Mouse (Mus musculus) adrenal gland, postnatal 4 days (tissue): ENCODE measurements at regions not wholly inside any gene's neighbourhood (a gene's known extent, or its start where the extent isn't known, plus 50 kb on each side); places are given as distances from the start of the nearest gene placed in this dataset.

ENCODE experiments used
- DNase-seq, 2 experiments: peaks; one replicate each; pipeline ENCODE4 v3.0.0; 2021 to 2022; ENCODE audit warnings: low spot score in 2 of 2, mixed read lengths in 2 of 2

- DNase-seq = no peak
Measured at GRCm38 (mm10) chr6:49989585-49990521, 120.2 kb upstream of the Mpp6 start.

- DNase-seq = no peak
Measured at GRCm38 (mm10) chr6:49990522-49990858, 119.6 kb upstream of the Mpp6 start.

- DNase-seq = no peak
Measured at GRCm38 (mm10) chr6:49999365-49999764, 110.7 kb upstream of the Mpp6 start.

- DNase-seq = no peak
Measured at GRCm38 (mm10) chr6:50008074-50008473, 102.0 kb upstream of the Mpp6 start.

GRCm38 (mm10) chr6:50008869-50009268, 101.2 kb upstream of the Mpp6 start:
- no peak for DNase-seq

GRCm38 (mm10) chr6:50009339-50009738, 100.7 kb upstream of the Mpp6 start:
- no peak for DNase-seq

GRCm38 (mm10) chr6:50009856-50010255, 100.2 kb upstream of the Mpp6 start:
- DNase-seq = no peak

GRCm38 (mm10) chr6:50011071-50011470, 99.0 kb upstream of the Mpp6 start:
- DNase-seq = no peak

- no peak for DNase-seq
Measured at GRCm38 (mm10) chr6:50011746-50012453, 98.1 kb upstream of the Mpp6 start.

- DNase-seq = no peak
Measured at GRCm38 (mm10) chr6:50013067-50013466, 97.0 kb upstream of the Mpp6 start.

- DNase-seq = no peak
Measured at GRCm38 (mm10) chr6:50013842-50014241, 96.2 kb upstream of the Mpp6 start.

GRCm38 (mm10) chr6:50027981-50028380, 82.1 kb upstream of the Mpp6 start:
- DNase-seq = no peak

- no peak for DNase-seq
Measured at GRCm38 (mm10) chr6:50029895-50030515, 80.0 kb upstream of the Mpp6 start.

GRCm38 (mm10) chr6:50031356-50031755, 78.7 kb upstream of the Mpp6 start:
- DNase-seq = no peak

- no peak for DNase-seq
Measured at GRCm38 (mm10) chr6:50032894-50033595, 77.0 kb upstream of the Mpp6 start.

GRCm38 (mm10) chr6:50037614-50038013, 72.4 kb upstream of the Mpp6 start:
- DNase-seq = no peak

GRCm38 (mm10) chr6:50038369-50038768, 71.7 kb upstream of the Mpp6 start:
- DNase-seq = no peak

- no peak for DNase-seq
Measured at GRCm38 (mm10) chr6:50041044-50041443, 69.0 kb upstream of the Mpp6 start.

GRCm38 (mm10) chr6:50042127-50042526, 67.9 kb upstream of the Mpp6 start:
- no peak for DNase-seq

GRCm38 (mm10) chr6:50044165-50044564, 65.9 kb upstream of the Mpp6 start:
- no peak for DNase-seq

GRCm38 (mm10) chr6:50046721-50047120, 63.3 kb upstream of the Mpp6 start:
- no peak for DNase-seq
